Mouse (Mus musculus): ENCODE data around the gene A530016L24Rik. TPM values are rescaled to one million over a fixed set of nuclear protein-coding genes. Genes with fewer than 3 reads are reported as not detected.

The A530016L24Rik gene
- polyA plus RNA-seq, 1 experiment from 2014 or later, result 0.27 TPM

DNA sequence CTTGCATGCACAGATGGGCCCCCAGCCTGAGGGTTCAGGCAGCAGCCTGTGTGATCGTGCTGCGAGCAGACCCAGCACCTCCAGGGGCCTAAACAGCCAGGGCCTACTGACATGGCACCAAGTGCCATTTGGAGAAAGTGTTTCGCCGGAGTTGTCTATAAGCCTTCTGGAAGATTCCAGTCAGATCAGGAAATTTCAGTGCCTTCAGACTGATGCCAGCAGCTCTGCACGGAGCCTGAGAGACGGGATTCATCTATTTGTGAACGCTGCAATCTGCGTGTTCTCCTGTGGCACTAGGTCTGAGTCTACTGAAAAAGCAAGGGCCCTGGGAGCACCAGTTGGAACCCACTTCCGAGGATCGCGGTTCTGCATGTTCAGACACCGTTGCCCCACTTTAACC is 51.1 kb downstream of the A530016L24Rik start:
- Histone ChIP-seq H3K4me2 (no peak overlapping the region), H3K36me3 (no peaks in the 10 kb centered on the region), H3K9me3 (no peaks in the 10 kb centered on the region), H3K9ac (no peak overlapping the region), H3K27me3 (peaks cover 14% of the 10 kb centered on the region), H3K27ac (replicated peaks) (no peak overlapping the region), H3K4me3 (no peak overlapping the region), H3K4me1 (replicated peaks) (peaks cover 34% of the 10 kb centered on the region)
- ATAC-seq (ENCODE audit: low read depth), result no peak
- 91% methylated on average over 12 of the region's 12 CpGs for WGBS

DNA sequence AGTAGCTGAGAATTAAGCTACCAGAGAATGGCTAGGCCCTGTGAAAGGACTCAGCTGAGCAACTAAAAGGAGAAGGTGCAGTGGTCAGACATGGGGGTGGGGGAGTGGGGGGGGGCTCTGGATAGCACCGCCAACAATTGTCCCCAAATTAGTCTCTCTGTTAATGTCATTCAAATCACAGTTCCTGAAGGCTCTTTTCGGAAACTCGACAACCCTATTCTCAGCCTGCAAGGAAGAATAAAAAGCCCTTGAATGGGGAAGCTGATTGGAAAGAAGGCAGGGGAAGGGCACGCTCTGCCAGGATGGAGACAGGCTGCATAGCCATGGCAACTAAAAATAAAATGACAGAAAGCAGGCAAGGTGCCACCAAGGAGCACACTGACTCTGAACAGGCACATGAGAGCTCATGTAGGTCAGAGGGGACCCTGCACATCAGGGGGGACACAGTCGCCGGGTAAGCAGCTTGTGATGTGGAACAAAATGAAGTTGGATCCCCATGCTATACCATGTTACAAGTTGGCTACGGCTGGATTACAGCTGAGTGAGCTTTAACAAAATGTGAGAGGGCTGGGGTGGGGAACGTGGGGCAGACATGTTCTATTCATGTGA is 52.3 kb downstream of the A530016L24Rik start:
- H3K36me3 ChIP-seq, result no peaks in the 10 kb centered on the region
- H3K27ac ChIP-seq (replicated peaks), result peak overlapping the region; percentile 40; the same call in 1 of the 2 replicates
- no peak overlapping the region for H3K4me2 ChIP-seq
- H3K27me3 ChIP-seq, result peaks cover 14% of the 10 kb centered on the region
- H3K9ac ChIP-seq, result 0 out of 2 replicates have a peak overlapping the region, but pooled peaks have one; percentile 27
- H3K9me3 ChIP-seq, result no peaks in the 10 kb centered on the region
- no peak overlapping the region for H3K4me3 ChIP-seq
- peak; percentile 40; the same call in 1 of the 2 replicates for ATAC-seq (ENCODE audit: low read depth)
- peaks cover 42% of the 10 kb centered on the region for H3K4me1 ChIP-seq (replicated peaks)
- WGBS, result 21% methylated on average over 8 of the region's 8 CpGs

DNA sequence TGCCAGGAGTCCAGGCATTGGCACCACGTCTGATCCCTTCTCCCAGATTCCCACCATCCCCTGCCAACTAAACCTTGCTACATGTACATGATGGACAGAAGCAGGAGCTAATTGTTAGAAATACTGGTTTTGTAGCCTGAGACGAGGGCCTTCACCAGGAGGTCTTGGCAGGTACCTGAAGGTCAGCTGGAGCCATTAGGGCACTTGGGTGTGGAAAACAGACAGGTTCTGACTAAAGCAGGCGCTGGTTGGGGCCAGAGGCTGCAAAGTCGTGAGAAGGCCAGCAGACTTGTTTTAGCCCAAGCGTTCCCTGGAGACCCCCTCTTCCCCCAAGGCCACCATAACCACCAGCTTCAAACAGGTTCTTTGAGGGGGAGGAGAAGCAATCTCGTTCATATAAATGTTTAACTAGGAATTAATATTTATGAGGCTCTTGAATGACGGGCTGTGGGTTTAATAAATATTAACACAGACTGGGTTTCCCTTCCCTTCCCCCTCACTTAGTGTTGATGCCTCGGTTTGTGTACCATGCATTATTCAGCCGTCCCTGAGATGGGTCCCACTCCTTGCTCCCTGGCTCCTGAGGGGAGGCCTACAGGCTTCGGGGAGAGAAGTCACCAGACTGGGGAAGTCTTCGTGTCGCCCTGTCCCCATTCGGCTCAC is 53.1 kb downstream of the A530016L24Rik start:
- Histone ChIP-seq H3K4me2 (no peak overlapping the region), H3K9me3 (no peaks in the 10 kb centered on the region), H3K36me3 (no peaks in the 10 kb centered on the region), H3K4me3 (no peak overlapping the region), H3K4me1 (replicated peaks) (peaks cover 42% of the 10 kb centered on the region), H3K9ac (peak overlapping the region; percentile 27; the same call in 1 of the 2 replicates), H3K27ac (replicated peaks) (0 out of 2 replicates have a peak overlapping the region, but pooled peaks have one; percentile 40), H3K27me3 (peaks cover 14% of the 10 kb centered on the region)
- ATAC-seq (ENCODE audit: low read depth), result peak; percentile 17; the same call in 1 of the 2 replicates
- 42% methylated on average over 13 of the region's 13 CpGs for WGBS

DNA sequence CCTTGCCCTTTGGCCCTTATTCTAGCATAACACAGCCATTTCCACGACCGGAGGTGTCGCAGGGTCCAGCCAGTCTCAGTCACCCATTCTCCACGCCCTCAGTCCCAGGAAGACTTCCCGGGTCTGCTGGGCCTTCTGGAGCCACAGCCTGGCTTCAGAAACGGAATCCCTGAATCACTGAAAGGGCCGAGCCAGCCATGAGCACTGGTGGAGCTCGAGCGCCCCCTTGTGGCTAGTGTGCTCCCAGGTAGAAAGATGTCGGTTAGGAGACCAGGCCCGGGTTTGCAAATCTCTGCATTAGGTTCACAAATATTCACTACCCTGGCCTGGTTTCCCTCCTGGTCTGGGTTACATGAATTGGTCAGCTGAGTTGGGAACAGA is 53.7 kb downstream of the A530016L24Rik start:
- Histone ChIP-seq H3K27ac (replicated peaks) (no peak overlapping the region), H3K36me3 (no peaks in the 10 kb centered on the region), H3K9me3 (no peaks in the 10 kb centered on the region), H3K4me1 (replicated peaks) (peaks cover 42% of the 10 kb centered on the region), H3K4me3 (no peak overlapping the region), H3K9ac (peak overlapping the region; percentile 27; the same call in 1 of the 2 replicates), H3K27me3 (peaks cover 14% of the 10 kb centered on the region), H3K4me2 (no peak overlapping the region)
- ATAC-seq (ENCODE audit: low read depth), result peak; percentile 40
- 4% methylated on average over 11 of the region's 11 CpGs for WGBS

DNA sequence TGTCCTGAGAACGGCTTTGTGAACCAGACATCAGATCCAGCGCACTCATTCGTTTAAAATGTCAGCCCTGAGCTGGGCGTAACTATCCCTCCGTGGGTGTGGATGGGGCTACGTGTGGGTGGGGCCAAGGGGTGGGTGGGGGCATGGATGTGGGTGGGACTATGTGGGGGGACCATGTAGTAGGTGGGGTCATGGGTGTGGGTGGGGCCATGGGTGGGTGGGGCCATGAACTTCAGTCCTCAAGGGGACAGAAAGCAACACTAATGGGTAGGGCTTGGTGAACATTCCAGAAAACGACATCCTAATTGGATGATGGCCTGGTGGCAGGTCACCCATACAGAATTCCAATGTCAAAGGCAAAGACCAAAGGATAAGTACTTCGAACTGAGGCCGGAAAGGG is 54.7 kb downstream of the A530016L24Rik start:
- 80% methylated on average over 9 of the region's 9 CpGs for whole genome bisulfite sequencing
- H3K4me1 ChIP-seq (replicated peaks), result peaks cover 42% of the 10 kb centered on the region
- no peak for ATAC-seq (ENCODE audit: low read depth)

DNA sequence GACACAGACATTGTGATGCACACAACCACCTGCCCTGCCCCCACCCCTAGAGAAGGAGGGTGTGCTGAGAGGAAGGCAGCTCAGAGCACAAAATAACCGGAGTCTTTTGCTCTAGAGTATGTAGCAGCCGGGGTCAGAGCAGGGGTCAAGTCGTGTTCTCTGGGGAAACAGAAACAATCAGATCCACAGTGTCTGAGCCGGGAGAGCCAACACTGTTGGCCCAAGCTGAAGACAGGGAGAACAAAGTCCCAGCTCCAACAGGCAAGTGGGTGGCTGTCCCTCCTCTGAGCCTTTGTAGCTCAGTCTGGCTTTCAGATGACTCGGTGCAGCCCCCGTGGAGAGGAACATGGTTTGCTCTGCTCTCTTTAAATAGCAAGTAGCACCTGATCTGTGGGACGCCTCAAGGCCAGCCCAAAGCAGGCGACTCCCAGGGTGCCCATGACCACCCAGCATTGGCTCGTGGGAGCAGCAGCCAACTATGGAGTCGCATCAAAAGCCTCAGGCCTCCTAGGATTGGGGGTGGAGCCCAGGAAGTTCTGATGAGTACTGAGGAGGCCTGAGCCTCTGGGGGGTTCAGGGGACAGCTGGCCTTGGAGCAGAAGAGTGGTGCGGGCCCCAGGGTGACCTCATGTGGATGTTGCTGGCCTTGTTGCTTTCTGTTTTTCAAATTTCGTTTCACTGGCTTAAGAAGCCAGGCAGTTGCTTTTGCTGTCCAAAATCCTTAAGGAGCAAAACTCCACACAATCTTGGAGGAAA is 55.9 kb downstream of the A530016L24Rik start:
- Histone ChIP-seq H3K4me3 (no peak overlapping the region), H3K9me3 (no peaks in the 10 kb centered on the region), H3K9ac (no peak overlapping the region), H3K4me1 (replicated peaks) (peaks cover 42% of the 10 kb centered on the region), H3K4me2 (no peak overlapping the region), H3K36me3 (no peaks in the 10 kb centered on the region), H3K27ac (replicated peaks) (no peak overlapping the region), H3K27me3 (peaks cover 4% of the 10 kb centered on the region; the same call in 1 of the 2 replicates)
- WGBS, result 34% methylated on average over 12 of the region's 12 CpGs
- no peak for ATAC-seq (ENCODE audit: low read depth)

More for the DNA sequence above, 54.7 kb downstream of the A530016L24Rik start:
- Histone ChIP-seq H3K27me3 (peaks cover 8% of the 10 kb centered on the region), H3K4me2 (no peak overlapping the region), H3K36me3 (no peaks in the 10 kb centered on the region), H3K4me3 (no peak overlapping the region), H3K9me3 (no peaks in the 10 kb centered on the region), H3K9ac (no peak overlapping the region), H3K27ac (replicated peaks) (no peak overlapping the region)

DNA sequence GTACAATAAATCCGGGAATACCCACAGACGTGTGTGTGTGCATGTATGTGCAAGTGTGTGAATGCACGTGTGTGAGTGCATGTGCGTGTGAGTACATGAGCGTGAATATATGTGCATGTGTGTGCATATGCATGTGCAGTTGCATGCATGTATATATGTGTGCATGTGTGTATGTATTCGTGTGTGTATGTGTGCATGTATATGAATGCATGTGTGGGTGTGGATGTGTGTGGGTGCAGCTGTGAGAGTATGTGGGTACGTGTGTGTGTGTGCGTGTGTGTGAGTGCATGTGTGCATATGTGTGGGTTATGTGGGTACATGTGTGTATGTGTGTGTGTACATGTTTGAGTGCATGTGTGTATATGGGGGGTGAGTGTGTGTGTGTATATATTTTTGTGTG is 56.9 kb downstream of the A530016L24Rik start:
- WGBS, result 89% methylated on average over 8 of the region's 8 CpGs
- H3K4me2 ChIP-seq, result no peak overlapping the region
- no peak for ATAC-seq (ENCODE audit: low read depth)
- H3K27ac ChIP-seq (replicated peaks), result no peak overlapping the region
- H3K36me3 ChIP-seq, result no peaks in the 10 kb centered on the region
- no peaks in the 10 kb centered on the region; the same call in 1 of the 2 replicates for H3K27me3 ChIP-seq
- no peaks in the 10 kb centered on the region for H3K9me3 ChIP-seq
- H3K9ac ChIP-seq, result no peak overlapping the region
- no peak overlapping the region for H3K4me3 ChIP-seq
- H3K4me1 ChIP-seq (replicated peaks), result peaks cover 33% of the 10 kb centered on the region

DNA sequence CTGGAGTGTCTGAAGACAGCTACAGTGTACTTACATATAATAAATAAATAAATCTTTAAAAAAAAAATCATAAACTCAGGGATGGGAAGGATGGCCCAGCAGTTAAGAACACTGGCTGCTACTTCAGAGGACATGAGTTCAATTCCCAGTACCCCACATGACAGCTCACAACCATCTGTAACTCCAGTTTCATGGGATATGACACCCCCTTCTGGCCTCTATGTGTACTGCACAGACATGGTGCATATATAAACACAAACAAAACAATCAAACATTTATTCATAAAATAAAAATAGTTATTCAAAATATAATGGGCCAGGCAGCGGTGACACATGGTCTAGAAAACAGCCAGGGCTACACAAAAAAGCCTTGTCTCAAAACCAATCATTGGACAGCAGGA is 60.0 kb downstream of the A530016L24Rik start:
- Histone ChIP-seq H3K4me2 (no peak overlapping the region), H3K4me3 (no peak overlapping the region), H3K9ac (no peak overlapping the region), H3K27me3 (peaks cover 5% of the 10 kb centered on the region; the same call in 1 of the 2 replicates), H3K27ac (replicated peaks) (no peak overlapping the region), H3K4me1 (replicated peaks) (peaks cover 29% of the 10 kb centered on the region), H3K9me3 (no peaks in the 10 kb centered on the region), H3K36me3 (no peaks in the 10 kb centered on the region)
- no peak for ATAC-seq (ENCODE audit: low read depth)
- WGBS, result 89% methylated on average over 1 of the region's 1 CpGs

Other genes with a start within 250 kb of the A530016L24Rik start
- 35.3 and 36.6 TPM in 2 replicates for gene Tmem179, start 27.3 kb downstream of the A530016L24Rik start, polyA plus RNA-seq (2015; fragmentation: Nextera tagmentation; extraction: Ambion mirVana)
- 1.4 and 1.5 TPM in 2 replicates for gene Inf2, start 99.3 kb downstream of the A530016L24Rik start, polyA plus RNA-seq (2015; fragmentation: Nextera tagmentation; extraction: Ambion mirVana)
- gene Adssl1, start 130.6 kb downstream of the A530016L24Rik start, polyA plus RNA-seq (2015; fragmentation: Nextera tagmentation; extraction: Ambion mirVana), result 3.2 and 3.6 TPM in 2 replicates
- 66.3 and 75.0 TPM in 2 replicates for gene Siva1, start 155.2 kb downstream of the A530016L24Rik start, polyA plus RNA-seq (2015; fragmentation: Nextera tagmentation; extraction: Ambion mirVana)
- gene Akt1, start 185.4 kb downstream of the A530016L24Rik start, polyA plus RNA-seq (2015; fragmentation: Nextera tagmentation; extraction: Ambion mirVana), result 73.4 and 101 TPM in 2 replicates
- gene Zbtb42, start 189.4 kb downstream of the A530016L24Rik start, polyA plus RNA-seq (2015; fragmentation: Nextera tagmentation; extraction: Ambion mirVana), result 2.1 TPM in 2 replicates
- gene Cep170b, start 231.0 kb downstream of the A530016L24Rik start, polyA plus RNA-seq (2015; fragmentation: Nextera tagmentation; extraction: Ambion mirVana), result 23.7 and 26.9 TPM in 2 replicates